Mouse (Mus musculus): ENCODE results near the gene Ccar1.
"Not testable (repeated sequence)": the region's sequence is repeated elsewhere in the genome, so short reads cannot be mapped to it uniquely, and the experiment has no call there.

The Ccar1 gene

GRCm38 (mm10) chr10:62792177-62793090, at the start of gene Ccar1:
Gene Ccar1 (minus strand): TSS chr10:62792286.
- DNase-seq (ENCODE audit: low read depth, low spot score) = peak; percentile 98

- DNase-seq (ENCODE audit: low read depth, low spot score) = no peak
These were observed 48.6 kb upstream of the Ccar1 start for GRCm38 (mm10) chr10:62840687-62841086.

GRCm38 (mm10) chr10:62837987-62838386, 45.9 kb upstream of the Ccar1 start:
- no peak for DNase-seq (ENCODE audit: low read depth, low spot score)

GRCm38 (mm10) chr10:62832783-62833182, 40.7 kb upstream of the Ccar1 start:
- no peak for DNase-seq (ENCODE audit: low read depth, low spot score)

- DNase-seq (ENCODE audit: low read depth, low spot score) = no peak
These were observed 39.5 kb upstream of the Ccar1 start for GRCm38 (mm10) chr10:62831546-62831945.

GRCm38 (mm10) chr10:62824474-62824873, 32.4 kb upstream of the Ccar1 start:
- DNase-seq (ENCODE audit: low read depth, low spot score) = no peak

- DNase-seq (ENCODE audit: low read depth, low spot score) = no peak
These were observed 31.3 kb upstream of the Ccar1 start for GRCm38 (mm10) chr10:62823431-62823830.

GRCm38 (mm10) chr10:62810010-62810409, 17.9 kb upstream of the Ccar1 start:
- DNase-seq (ENCODE audit: low read depth, low spot score) = no peak

- no peak for DNase-seq (ENCODE audit: low read depth, low spot score)
These were observed 16.7 kb upstream of the Ccar1 start for GRCm38 (mm10) chr10:62808766-62809165.

GRCm38 (mm10) chr10:62808316-62808715, 16.2 kb upstream of the Ccar1 start:
- no peak for DNase-seq (ENCODE audit: low read depth, low spot score)

- DNase-seq (ENCODE audit: low read depth, low spot score) = no peak
These were observed 12.0 kb upstream of the Ccar1 start for GRCm38 (mm10) chr10:62804106-62804505.

- no peak for DNase-seq (ENCODE audit: low read depth, low spot score)
These were observed 11.2 kb upstream of the Ccar1 start for GRCm38 (mm10) chr10:62803296-62803695.

GRCm38 (mm10) chr10:62794221-62794620, 2.1 kb upstream of the Ccar1 start:
- no peak for DNase-seq (ENCODE audit: low read depth, low spot score)

GRCm38 (mm10) chr10:62793091-62793453, 986 bp upstream of the Ccar1 start:
- peak; percentile 25 for DNase-seq (ENCODE audit: low read depth, low spot score)

- peak; percentile 8 for DNase-seq (ENCODE audit: low read depth, low spot score)
These were observed 572 bp downstream of the Ccar1 start for GRCm38 (mm10) chr10:62791251-62792176.

GRCm38 (mm10) chr10:62781776-62782175, 10.3 kb downstream of the Ccar1 start:
- DNase-seq (ENCODE audit: low read depth, low spot score) = not testable (repeated sequence)

- DNase-seq (ENCODE audit: low read depth, low spot score) = no peak
These were observed 41.3 kb downstream of the Ccar1 start for GRCm38 (mm10) chr10:62750781-62751180.

GRCm38 (mm10) chr10:62739961-62740737, 51.9 kb downstream of the Ccar1 start:
- peak; percentile 9 for DNase-seq (ENCODE audit: low read depth, low spot score)

- DNase-seq (ENCODE audit: low read depth, low spot score) = no peak
These were observed 55.0 kb downstream of the Ccar1 start for GRCm38 (mm10) chr10:62736965-62737688.

GRCm38 (mm10) chr10:62730826-62731225, 61.3 kb downstream of the Ccar1 start:
- no peak for DNase-seq (ENCODE audit: low read depth, low spot score)
